Mouse (Mus musculus): ENCODE data around the gene Dmrta1.

DNA sequence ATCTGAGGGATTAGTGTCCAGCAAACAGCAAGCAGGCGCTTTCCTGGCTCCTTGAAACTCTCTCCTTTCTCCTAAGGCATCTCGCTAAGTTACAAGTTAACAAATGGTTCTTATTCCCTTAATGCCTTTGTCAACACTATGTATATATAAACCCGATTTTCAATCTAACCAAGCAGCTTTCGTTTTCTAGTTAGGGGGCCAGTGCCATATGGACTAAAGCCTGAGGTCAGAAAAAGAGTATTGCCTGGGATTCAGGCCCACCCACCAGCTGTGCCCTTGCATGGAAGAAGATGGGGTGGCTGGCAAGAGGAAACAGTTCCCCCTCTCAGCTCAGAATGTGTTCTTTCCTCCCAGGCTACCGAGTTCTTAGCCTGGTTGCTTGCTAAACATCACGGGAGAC is 40.6 kb upstream of the Dmrta1 start:
- no peak for TF ChIP-seq CTCF (IDR thresholded peaks at IDR 0.05; ENCODE audit: low read depth, low read length)
- no peak for TF ChIP-seq GATA2 (IDR thresholded peaks at IDR 0.05; ENCODE audit: borderline replicate concordance, low read depth, low read length)

Measured in G1E (cell line).